Mouse (Mus musculus): ENCODE data around the gene Dedd2. TPM values are rescaled to one million over a fixed set of nuclear protein-coding genes. Genes with fewer than 3 reads are reported as not detected.

Dedd2 gene
- polyA plus RNA-seq, 1 experiment from 2014 or later, result 7.5 TPM

- Histone ChIP-seq H3K4me3 (ENCODE audit: low read depth, low read length) (peak overlapping the region; percentile 52; the same call in 1 of the 2 replicates), H3K36me3 (ENCODE audit: control insufficient read depth, insufficient read depth, low read length) (no peaks in the 10 kb centered on the region), H3K9me3 (ENCODE audit: control insufficient read depth, low read depth, low read length) (no peaks in the 10 kb centered on the region), H3K4me1 (ENCODE audit: control insufficient read depth, insufficient read depth, low read length) (peaks cover 25% of the 10 kb centered on the region), H3K27me3 (ENCODE audit: control insufficient read depth, insufficient read depth, low read length) (no peaks in the 10 kb centered on the region), H3K4me2 (replicated peaks; ENCODE audit: low read depth, low read length) (peak overlapping the region; percentile 87), H3K27ac (ENCODE audit: low read length) (no peak overlapping the region), H3K9ac (replicated peaks; ENCODE audit: low read depth, low read length) (no peak overlapping the region)
- WGBS, result 55% methylated on average over 12 of the region's 12 CpGs
- no peak for ATAC-seq (ENCODE audit: insufficient number of reproducible peaks, insufficient read depth, low FRiP score, low read depth)
Observed at GRCm38 (mm10) chr7:25217653-25218395, 2.6 kb downstream of the Dedd2 start.

DNA sequence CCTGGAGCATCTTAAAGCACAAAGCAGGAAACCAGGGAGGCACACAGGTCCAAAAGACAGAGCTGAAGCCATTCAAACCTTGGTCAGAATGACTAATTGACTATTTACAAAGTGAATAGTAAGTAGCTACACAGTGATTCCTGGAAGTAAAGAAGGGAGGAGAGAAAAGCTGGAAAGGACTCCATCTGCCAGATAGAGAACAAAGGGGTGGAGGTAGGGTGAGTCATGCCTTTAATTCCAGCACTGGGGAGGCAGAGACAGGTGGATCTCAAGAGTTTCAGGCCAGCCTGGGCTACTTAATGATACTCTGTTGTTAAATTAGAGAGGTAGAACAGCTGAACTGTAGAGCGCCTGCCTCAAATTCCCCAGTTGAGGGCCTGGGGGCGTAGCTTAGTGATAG is 6.2 kb downstream of the Dedd2 start:
- no peaks in the 10 kb centered on the region for H3K9me3 ChIP-seq (ENCODE audit: control insufficient read depth, low read depth, low read length)
- 83% methylated on average over 2 of the region's 2 CpGs for WGBS
- no peak for ATAC-seq (ENCODE audit: insufficient number of reproducible peaks, insufficient read depth, low FRiP score, low read depth)

GRCm38 (mm10) chr7:25213099-25213498 is 7.3 kb downstream of the Dedd2 start:
- Histone ChIP-seq H3K27ac (ENCODE audit: low read length) (no peak overlapping the region), H3K4me3 (ENCODE audit: low read depth, low read length) (no peak overlapping the region), H3K27me3 (ENCODE audit: control insufficient read depth, insufficient read depth, low read length) (no peaks in the 10 kb centered on the region), H3K9ac (replicated peaks; ENCODE audit: low read depth, low read length) (no peak overlapping the region), H3K4me2 (replicated peaks; ENCODE audit: low read depth, low read length) (no peak overlapping the region), H3K4me1 (ENCODE audit: control insufficient read depth, insufficient read depth, low read length) (0 out of 2 replicates have a peak, but pooled peaks cover 4% of the 10 kb centered on the region), H3K36me3 (ENCODE audit: control insufficient read depth, insufficient read depth, low read length) (peaks cover 6% of the 10 kb centered on the region; the same call in 1 of the 2 replicates), H3K9me3 (ENCODE audit: control insufficient read depth, low read depth, low read length) (no peaks in the 10 kb centered on the region)
- ATAC-seq (ENCODE audit: insufficient number of reproducible peaks, insufficient read depth, low FRiP score, low read depth), result no peak
- 72% methylated on average over 3 of the region's 3 CpGs for WGBS

More for the DNA sequence above, 6.2 kb downstream of the Dedd2 start:
- Histone ChIP-seq H3K27ac (ENCODE audit: low read length) (no peak overlapping the region), H3K27me3 (ENCODE audit: control insufficient read depth, insufficient read depth, low read length) (no peaks in the 10 kb centered on the region), H3K36me3 (ENCODE audit: control insufficient read depth, insufficient read depth, low read length) (peaks cover 6% of the 10 kb centered on the region; the same call in 1 of the 2 replicates), H3K4me2 (replicated peaks; ENCODE audit: low read depth, low read length) (no peak overlapping the region), H3K4me1 (ENCODE audit: control insufficient read depth, insufficient read depth, low read length) (peaks cover 7% of the 10 kb centered on the region; the same call in 1 of the 2 replicates), H3K4me3 (ENCODE audit: low read depth, low read length) (no peak overlapping the region), H3K9ac (replicated peaks; ENCODE audit: low read depth, low read length) (no peak overlapping the region)

DNA sequence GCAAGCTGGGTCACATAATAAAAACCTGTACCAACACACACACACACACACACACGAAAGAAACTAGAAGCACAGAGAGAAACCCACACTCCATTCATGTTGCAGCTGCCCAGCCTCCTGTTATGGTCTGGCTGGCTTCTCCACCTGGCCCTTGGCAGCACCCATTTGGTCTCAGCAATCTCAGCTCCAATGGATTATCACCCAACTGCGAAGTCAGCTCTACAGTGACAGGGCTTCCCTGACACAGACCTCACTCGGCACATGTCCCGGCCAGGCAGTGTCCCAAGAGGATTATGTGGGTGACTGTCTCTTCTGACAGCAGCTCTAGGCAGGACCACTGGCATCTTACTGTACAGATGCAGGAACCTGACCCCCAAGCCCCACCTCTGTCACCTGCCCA is 9.9 kb downstream of the Dedd2 start:
- 87% methylated on average over 4 of the region's 4 CpGs for WGBS
- no peak for ATAC-seq (ENCODE audit: insufficient number of reproducible peaks, insufficient read depth, low FRiP score, low read depth)

GRCm38 (mm10) chr7:25209161-25209622 is 11.2 kb downstream of the Dedd2 start:
- WGBS, result 54% methylated on average over 3 of the region's 3 CpGs
- Histone ChIP-seq H3K4me1 (ENCODE audit: control insufficient read depth, insufficient read depth, low read length) (no peaks in the 10 kb centered on the region), H3K4me3 (ENCODE audit: low read depth, low read length) (no peak overlapping the region), H3K27ac (ENCODE audit: low read length) (no peak overlapping the region), H3K36me3 (ENCODE audit: control insufficient read depth, insufficient read depth, low read length) (peaks cover 6% of the 10 kb centered on the region; the same call in 1 of the 2 replicates), H3K9ac (replicated peaks; ENCODE audit: low read depth, low read length) (no peak overlapping the region), H3K27me3 (ENCODE audit: control insufficient read depth, insufficient read depth, low read length) (no peaks in the 10 kb centered on the region), H3K4me2 (replicated peaks; ENCODE audit: low read depth, low read length) (no peak overlapping the region), H3K9me3 (ENCODE audit: control insufficient read depth, low read depth, low read length) (no peaks in the 10 kb centered on the region)
- peak; percentile 68 for ATAC-seq (ENCODE audit: insufficient number of reproducible peaks, insufficient read depth, low FRiP score, low read depth)

More for the DNA sequence above, 9.9 kb downstream of the Dedd2 start:
- Histone ChIP-seq H3K9me3 (ENCODE audit: control insufficient read depth, low read depth, low read length) (no peaks in the 10 kb centered on the region), H3K27me3 (ENCODE audit: control insufficient read depth, insufficient read depth, low read length) (no peaks in the 10 kb centered on the region), H3K4me2 (replicated peaks; ENCODE audit: low read depth, low read length) (no peak overlapping the region), H3K4me1 (ENCODE audit: control insufficient read depth, insufficient read depth, low read length) (no peaks in the 10 kb centered on the region), H3K9ac (replicated peaks; ENCODE audit: low read depth, low read length) (no peak overlapping the region), H3K27ac (ENCODE audit: low read length) (no peak overlapping the region), H3K4me3 (ENCODE audit: low read depth, low read length) (no peak overlapping the region), H3K36me3 (ENCODE audit: control insufficient read depth, insufficient read depth, low read length) (peaks cover 6% of the 10 kb centered on the region; the same call in 1 of the 2 replicates)

DNA sequence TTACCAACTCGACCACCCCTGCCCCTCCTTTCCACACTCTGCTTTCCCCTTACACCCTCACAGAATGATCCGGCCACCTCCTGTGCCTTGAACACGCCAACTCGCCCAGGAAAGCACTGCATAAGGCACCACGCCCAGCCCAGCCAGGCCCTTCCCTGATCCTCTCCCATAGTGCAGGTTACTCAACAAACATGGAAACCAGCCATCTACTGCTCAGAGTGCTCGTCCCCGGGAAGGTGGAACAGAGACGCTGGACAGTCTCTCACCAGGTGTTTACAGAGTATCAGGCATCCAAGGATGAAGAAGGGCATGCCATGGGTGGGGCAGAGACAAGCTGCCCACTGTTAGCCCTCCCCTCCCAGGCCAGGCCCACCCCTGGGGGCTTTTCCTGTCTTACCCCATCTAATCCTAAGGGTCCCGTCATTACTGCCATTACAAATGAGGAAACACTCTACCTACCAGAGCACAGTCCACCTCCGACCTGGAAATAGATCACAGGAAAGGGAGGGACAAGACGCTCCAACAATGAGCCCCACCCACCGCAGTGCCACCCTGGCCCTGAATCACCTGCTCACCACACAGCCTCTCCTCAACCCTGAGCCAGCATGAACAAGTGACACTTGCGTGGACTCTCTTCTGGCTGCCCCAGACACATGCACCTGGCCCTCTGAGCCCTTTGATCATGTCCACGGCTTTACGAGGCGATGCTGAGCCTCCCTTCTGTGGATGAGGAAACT is 14.2 kb downstream of the Dedd2 start:
- Histone ChIP-seq H3K36me3 (ENCODE audit: control insufficient read depth, insufficient read depth, low read length) (peaks cover 12% of the 10 kb centered on the region; the same call in 1 of the 2 replicates), H3K4me3 (ENCODE audit: low read depth, low read length) (no peak overlapping the region), H3K9me3 (ENCODE audit: control insufficient read depth, low read depth, low read length) (no peaks in the 10 kb centered on the region), H3K9ac (replicated peaks; ENCODE audit: low read depth, low read length) (no peak overlapping the region), H3K4me1 (ENCODE audit: control insufficient read depth, insufficient read depth, low read length) (no peaks in the 10 kb centered on the region), H3K4me2 (replicated peaks; ENCODE audit: low read depth, low read length) (no peak overlapping the region), H3K27ac (ENCODE audit: low read length) (no peak overlapping the region), H3K27me3 (ENCODE audit: control insufficient read depth, insufficient read depth, low read length) (no peaks in the 10 kb centered on the region)
- WGBS, result 80% methylated on average over 16 of the region's 16 CpGs
- ATAC-seq (ENCODE audit: insufficient number of reproducible peaks, insufficient read depth, low FRiP score, low read depth), result no peak

DNA sequence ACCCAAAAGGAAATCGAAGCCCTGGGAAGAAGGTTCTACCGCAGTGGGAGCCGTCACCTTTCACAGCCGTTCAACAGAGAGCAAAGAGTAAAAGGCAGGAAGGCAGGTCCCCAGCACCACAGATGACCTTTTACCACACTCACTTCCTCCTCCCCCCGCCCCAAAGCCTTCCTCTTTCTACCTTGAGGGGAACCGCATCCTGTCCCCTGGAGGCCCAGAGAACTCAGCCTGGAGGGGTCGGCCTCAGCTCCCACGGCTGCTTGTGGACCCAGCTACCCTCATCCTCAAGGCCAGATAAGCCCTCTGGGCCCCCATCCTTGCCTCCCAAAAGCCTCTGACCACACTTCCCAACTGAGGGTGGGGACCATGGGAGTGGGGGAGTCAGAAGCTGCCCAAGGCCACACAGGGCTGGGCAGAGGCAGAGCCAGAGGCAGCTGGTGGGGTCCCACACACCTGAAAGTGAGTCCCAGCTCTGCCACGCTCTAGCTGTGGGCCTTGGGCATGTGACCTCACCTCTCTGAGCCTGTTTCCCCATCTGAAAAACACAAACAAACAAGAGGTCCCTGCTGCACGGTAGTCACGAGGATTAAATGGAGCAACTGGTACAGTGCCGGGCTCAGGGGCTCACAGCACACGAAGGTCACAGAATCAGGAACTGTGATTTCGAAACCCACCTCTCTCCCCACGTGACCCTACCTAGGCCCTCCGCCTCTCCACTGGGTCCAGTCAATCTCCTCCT is 14.9 kb downstream of the Dedd2 start:
- Histone ChIP-seq H3K36me3 (ENCODE audit: control insufficient read depth, insufficient read depth, low read length) (peaks cover 12% of the 10 kb centered on the region; the same call in 1 of the 2 replicates), H3K4me2 (replicated peaks; ENCODE audit: low read depth, low read length) (no peak overlapping the region), H3K9ac (replicated peaks; ENCODE audit: low read depth, low read length) (no peak overlapping the region), H3K4me1 (ENCODE audit: control insufficient read depth, insufficient read depth, low read length) (no peaks in the 10 kb centered on the region), H3K27ac (ENCODE audit: low read length) (no peak overlapping the region), H3K9me3 (ENCODE audit: control insufficient read depth, low read depth, low read length) (no peaks in the 10 kb centered on the region), H3K27me3 (ENCODE audit: control insufficient read depth, insufficient read depth, low read length) (no peaks in the 10 kb centered on the region), H3K4me3 (ENCODE audit: low read depth, low read length) (no peak overlapping the region)
- WGBS, result 83% methylated on average over 16 of the region's 16 CpGs
- no peak for ATAC-seq (ENCODE audit: insufficient number of reproducible peaks, insufficient read depth, low FRiP score, low read depth)

GRCm38 (mm10) chr7:25203624-25204023 is 16.8 kb downstream of the Dedd2 start:
- no peaks in the 10 kb centered on the region for H3K4me1 ChIP-seq (ENCODE audit: control insufficient read depth, insufficient read depth, low read length)
- no peak overlapping the region for H3K4me3 ChIP-seq (ENCODE audit: low read depth, low read length)
- H3K36me3 ChIP-seq (ENCODE audit: control insufficient read depth, insufficient read depth, low read length), result peaks cover 7% of the 10 kb centered on the region; the same call in 1 of the 2 replicates
- WGBS, result 87% methylated on average over 20 of the region's 20 CpGs
- no peak overlapping the region for H3K27ac ChIP-seq (ENCODE audit: low read length)
- ATAC-seq (ENCODE audit: insufficient number of reproducible peaks, insufficient read depth, low FRiP score, low read depth), result no peak
- no peak overlapping the region for H3K4me2 ChIP-seq (replicated peaks; ENCODE audit: low read depth, low read length)
- H3K27me3 ChIP-seq (ENCODE audit: control insufficient read depth, insufficient read depth, low read length), result no peaks in the 10 kb centered on the region
- H3K9ac ChIP-seq (replicated peaks; ENCODE audit: low read depth, low read length), result no peak overlapping the region
- no peaks in the 10 kb centered on the region for H3K9me3 ChIP-seq (ENCODE audit: control insufficient read depth, low read depth, low read length)
